Mouse (Mus musculus): Measurements from ENCODE around the gene Mrgprf.

Gene Mrgprf

GRCm38 (mm10) chr7:145340248-145340904 lies 39.7 kb downstream of the Mrgprf start:
- DNase-seq: no peak
